Mouse (Mus musculus) ovary, postnatal 36 days (tissue): ENCODE data around the gene Ipo13.

Experiments
- DNase-seq: peaks from one replicate; pipeline ENCODE4 v3.0.0; 2022; ENCODE audit warnings: low spot score, mixed read lengths

Ipo13 gene

GRCm38 (mm10) chr4:117914591-117915442, at the start of gene Ipo13:
Gene Ipo13 (minus strand): TSS chr4:117914999.
- DNase-seq = peak; percentile 89

GRCm38 (mm10) chr4:117957492-117957891, 42.7 kb upstream of the Ipo13 start:
- no peak for DNase-seq

GRCm38 (mm10) chr4:117947493-117947892, 32.7 kb upstream of the Ipo13 start:
- DNase-seq = no peak

GRCm38 (mm10) chr4:117946639-117947305, 32.0 kb upstream of the Ipo13 start:
- DNase-seq = peak; percentile 53

- no peak for DNase-seq
Observed at GRCm38 (mm10) chr4:117943317-117943716, 28.5 kb upstream of the Ipo13 start.

- no peak for DNase-seq
Observed at GRCm38 (mm10) chr4:117936964-117937363, 22.2 kb upstream of the Ipo13 start.

GRCm38 (mm10) chr4:117934081-117934480, 19.3 kb upstream of the Ipo13 start:
- no peak for DNase-seq

GRCm38 (mm10) chr4:117933248-117933647, 18.4 kb upstream of the Ipo13 start:
- DNase-seq = no peak

GRCm38 (mm10) chr4:117929391-117929881, 14.6 kb upstream of the Ipo13 start, which contains the start of gene Artn:
Gene Artn (minus strand): TSS chr4:117929763.
- peak; percentile 49 for DNase-seq

- peak; percentile 62 for DNase-seq
Observed at GRCm38 (mm10) chr4:117928699-117929241, 14.0 kb upstream of the Ipo13 start.

GRCm38 (mm10) chr4:117928234-117928633, 13.4 kb upstream of the Ipo13 start:
- no peak for DNase-seq

- DNase-seq = peak; percentile 45
Observed at GRCm38 (mm10) chr4:117926545-117927482, 12.0 kb upstream of the Ipo13 start.

- no peak for DNase-seq
Observed at GRCm38 (mm10) chr4:117924916-117925315, 10.1 kb upstream of the Ipo13 start.

GRCm38 (mm10) chr4:117923450-117923849, 8.7 kb upstream of the Ipo13 start:
- DNase-seq = no peak

- DNase-seq = no peak
Observed at GRCm38 (mm10) chr4:117921358-117921757, 6.6 kb upstream of the Ipo13 start.

GRCm38 (mm10) chr4:117918762-117919161, 4.0 kb upstream of the Ipo13 start:
- DNase-seq = no peak

- no peak for DNase-seq
Observed at GRCm38 (mm10) chr4:117918261-117918660, 3.5 kb upstream of the Ipo13 start.

- DNase-seq = no peak
Observed at GRCm38 (mm10) chr4:117917847-117918246, 3.0 kb upstream of the Ipo13 start.

GRCm38 (mm10) chr4:117917402-117917801, 2.6 kb upstream of the Ipo13 start:
- no peak for DNase-seq

GRCm38 (mm10) chr4:117916386-117916785, 1.6 kb upstream of the Ipo13 start:
- DNase-seq = no peak

GRCm38 (mm10) chr4:117915489-117916105, 798 bp upstream of the Ipo13 start:
- DNase-seq = no peak
